In genomic region chr10:67010521-67010920, GRCm38 (mm10) we compare ENCODE assay signal across 1 mouse cellular context.
TF ChIP-seq lines count a peak whose summit lies in the region.

No protein-coding gene starts in this region.

TF ChIP-seq in CH12.LX, 34 proteins besides CTCF, POLR2A, EP300 and RAD21 (continued from another document):
- no peak for TF ChIP-seq CHD2 (IDR thresholded peaks at IDR 0.05; ENCODE audit: low read length)
- no peak for TF ChIP-seq HCFC1 (IDR thresholded peaks at IDR 0.05; ENCODE audit: low read depth, low read length)
- no peak for TF ChIP-seq USF2 (conservative IDR thresholded peaks at IDR 0.05; ENCODE audit: low read depth, low read length)
- TF ChIP-seq MEF2A (IDR thresholded peaks at IDR 0.05; ENCODE audit: borderline replicate concordance, low read depth, low read length): peak; percentile 36; the same call in 1 of the 2 replicates
- TF ChIP-seq POLR2AphosphoS2 (IDR thresholded peaks at IDR 0.05; ENCODE audit: low read depth, low read length): no peak
- TF ChIP-seq NELFE (IDR thresholded peaks at IDR 0.05; ENCODE audit: low read depth, low read length): no peak
- TF ChIP-seq ELF1 (IDR thresholded peaks at IDR 0.05; ENCODE audit: low read depth, low read length): no peak
- no peak for TF ChIP-seq E2F4 (IDR thresholded peaks at IDR 0.05; ENCODE audit: insufficient replicate concordance, low read depth, low read length)
- no peak for TF ChIP-seq MXI1 (IDR thresholded peaks at IDR 0.05; ENCODE audit: low read depth, low read length)
